ENCODE assay signal across 8 mouse cellular contexts in the genomic region with DNA sequence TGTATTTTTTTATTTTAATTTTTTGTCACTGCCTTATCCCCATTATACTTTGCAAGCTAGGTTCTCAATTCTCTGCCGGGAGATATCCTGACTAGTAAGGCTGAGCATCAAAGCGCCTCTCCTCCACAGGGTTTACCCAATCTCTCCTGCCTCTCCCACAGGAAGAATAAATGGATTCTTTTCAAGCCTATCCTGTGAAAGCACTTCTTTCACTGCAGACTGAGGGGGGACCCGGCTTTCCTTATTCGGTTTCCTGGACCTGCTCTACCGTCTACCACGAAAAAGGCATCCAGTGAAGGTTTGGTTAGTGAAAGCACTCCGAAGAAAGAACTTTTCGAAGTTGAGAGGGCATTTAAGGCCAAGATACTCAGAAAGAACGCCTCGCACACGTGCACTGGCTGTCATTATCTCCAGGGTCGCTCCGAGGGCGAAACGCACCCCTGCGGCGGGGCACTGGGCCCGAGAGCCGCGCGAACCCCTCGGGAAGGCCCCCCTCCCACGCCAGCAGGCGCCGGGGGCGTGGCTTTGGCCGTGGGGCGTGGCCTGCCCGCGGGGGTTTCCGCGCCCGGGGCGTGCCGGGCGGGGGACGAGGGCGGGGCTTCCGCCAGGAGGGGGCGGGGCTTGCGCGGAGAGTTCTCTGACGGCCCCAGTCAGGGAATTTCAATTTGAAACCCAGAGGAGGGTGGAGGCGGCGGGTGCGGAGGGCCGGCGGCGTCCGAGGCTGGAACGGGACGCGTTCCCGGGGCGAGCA. TPM values are rescaled to one million over a fixed set of nuclear protein-coding genes. Genes with fewer than 3 reads are reported as not detected.
DNase-seq lines count a peak whose midpoint lies in the region; ATAC-seq and TF ChIP-seq lines count a peak whose summit lies in the region.

A gene (plus strand): TSS at position 591 of the 751 bp plus-strand sequence.

- H3K27me3 ChIP-seq in embryonic facial prominence, embryonic 15.5 days = no peaks in the 10 kb centered on the region
- H3K27me3 ChIP-seq in limb, embryonic 13.5 days = no peaks in the 10 kb centered on the region
- 0 out of 2 replicates have a peak, but pooled peaks cover 3% of the 10 kb centered on the region for H3K27me3 ChIP-seq in midbrain, embryonic 15.5 days (replicated peaks)

- peak; percentile 92 for ATAC-seq in embryonic facial prominence, embryonic 15.5 days (ENCODE audit: insufficient number of reproducible peaks, low FRiP score, low TSS enrichment, low read depth)
- peak; percentile 88 for ATAC-seq in limb, embryonic 13.5 days (ENCODE audit: low FRiP score, low read depth)
- peak; percentile 91 for ATAC-seq in midbrain, embryonic 15.5 days (replicated peaks)

- H3K4me2 ChIP-seq in embryonic facial prominence, embryonic 15.5 days (replicated peaks) = peak within 1 kb of the TSS; percentile 65
- H3K4me2 ChIP-seq in limb, embryonic 13.5 days (replicated peaks) = peak within 1 kb of the TSS; percentile 77
- peak within 1 kb of the TSS; percentile 89 for H3K4me2 ChIP-seq in midbrain, embryonic 15.5 days

- H3K9ac ChIP-seq in embryonic facial prominence, embryonic 15.5 days = peak within 1 kb of the TSS; percentile 83
- H3K9ac ChIP-seq in limb, embryonic 13.5 days = peak within 1 kb of the TSS; percentile 94
- peak within 1 kb of the TSS; percentile 73 for H3K9ac ChIP-seq in midbrain, embryonic 15.5 days

- TF ChIP-seq POLR2A in bone marrow macrophage, adult 2 months (IDR thresholded peaks at IDR 0.05; ENCODE audit: borderline replicate concordance, low read depth, low read length) = 0 out of 2 replicates have a peak, but pooled peaks have one; percentile 16

- no peaks in the 10 kb centered on the region for H3K36me3 ChIP-seq in embryonic facial prominence, embryonic 15.5 days
- H3K36me3 ChIP-seq in limb, embryonic 13.5 days = no peaks in the 10 kb centered on the region
- no peaks in the 10 kb centered on the region for H3K36me3 ChIP-seq in midbrain, embryonic 15.5 days (replicated peaks)

- H3K4me1 ChIP-seq in bone marrow macrophage, adult 2 months (ENCODE audit: control insufficient read depth, insufficient read depth, low read length) = peaks cover 20% of the 10 kb centered on the region
- H3K4me1 ChIP-seq in embryonic facial prominence, embryonic 15.5 days = peaks cover 23% of the 10 kb centered on the region
- H3K4me1 ChIP-seq in limb, embryonic 13.5 days = peaks cover 37% of the 10 kb centered on the region
- peaks cover 15% of the 10 kb centered on the region for H3K4me1 ChIP-seq in midbrain, embryonic 15.5 days

- H3K9me3 ChIP-seq in embryonic facial prominence, embryonic 15.5 days (replicated peaks) = no peaks in the 10 kb centered on the region
- H3K9me3 ChIP-seq in limb, embryonic 13.5 days = no peaks in the 10 kb centered on the region
- no peaks in the 10 kb centered on the region for H3K9me3 ChIP-seq in midbrain, embryonic 15.5 days

- H3K4me3 ChIP-seq in bone marrow macrophage, adult 2 months (ENCODE audit: insufficient read depth, low read length) = peak within 1 kb of the TSS; percentile 93
- H3K4me3 ChIP-seq in embryonic facial prominence, embryonic 15.5 days (replicated peaks) = peak within 1 kb of the TSS; percentile 79
- H3K4me3 ChIP-seq in limb, embryonic 13.5 days = peak within 1 kb of the TSS; percentile 69
- peak within 1 kb of the TSS; percentile 94 for H3K4me3 ChIP-seq in midbrain, embryonic 15.5 days

- no peak for TF ChIP-seq CTCF in bone marrow macrophage, adult 2 months (IDR thresholded peaks at IDR 0.05; ENCODE audit: low read depth, low read length)

- H3K27ac ChIP-seq in bone marrow macrophage, adult 2 months (ENCODE audit: insufficient read depth, low read depth, low read length) = peak within 1 kb of the TSS; percentile 49
- peak within 1 kb of the TSS; percentile 90 for H3K27ac ChIP-seq in embryonic facial prominence, embryonic 15.5 days (replicated peaks)
- peak within 1 kb of the TSS; percentile 85 for H3K27ac ChIP-seq in limb, embryonic 13.5 days
- peak within 1 kb of the TSS; percentile 65 for H3K27ac ChIP-seq in midbrain, embryonic 15.5 days

- 1% methylated on average over 55 of the region's 55 CpGs for WGBS in embryonic facial prominence, embryonic 15.5 days
- WGBS in limb, embryonic 13.5 days = under 1% methylated on average over 44 of the region's 55 CpGs
- under 1% methylated on average over 55 of the region's 55 CpGs for WGBS in midbrain, embryonic 15.5 days

- peak; percentile 91 for DNase-seq in A20 (ENCODE audit: low read depth, low spot score)
- peak; percentile 94 for DNase-seq in heart, adult 8-10 months (ENCODE audit: low spot score)
- peak; percentile 90 for DNase-seq in kidney, adult 9 months
- DNase-seq in spleen, adult 18-20 months = peak; percentile 91 to 98

RNA-seq across cellular contexts. Expression of the gene that starts here (rescaled TPM):
- 97.2 and 103 TPM in 2 replicates for polyA plus RNA-seq in bone marrow macrophage, adult 2 months (2012; ENCODE audit: insufficient read depth, insufficient read length, missing spikeins)
- polyA plus RNA-seq in embryonic facial prominence, embryonic 15.5 days (2015; fragmentation: Nextera tagmentation; extraction: Ambion mirVana) = 78.9 and 79.8 TPM in 2 replicates
- 10 to 100 TPM; 34.0 to 46.3 (median 40.7) TPM for total RNA-seq in heart, adult 8-10 months (2022)
- polyA plus RNA-seq in limb, embryonic 13.5 days (2015; fragmentation: Nextera tagmentation; extraction: Ambion mirVana) = 89.5 and 93.2 TPM in 2 replicates
- polyA plus RNA-seq in midbrain, embryonic 15.5 days (2015; fragmentation: Nextera tagmentation; extraction: Ambion mirVana) = 25.4 and 27.7 TPM in 2 replicates

Comparison
In these comparisons a context has a peak if more than half of its experiments do, and no peak if none do; other contexts are left out.
1. Peak in every context shown above with its lines: DNase-seq, ATAC-seq, H3K4me3 ChIP-seq and H3K27ac ChIP-seq.